Mouse (Mus musculus): ENCODE measurements around the gene Aagab. TPM values are rescaled to one million over a fixed set of nuclear protein-coding genes. Genes with fewer than 3 reads are reported as not detected.

The Aagab gene
- polyA plus RNA-seq, 1 experiment from 2014 or later: 54.1 TPM

- Histone ChIP-seq H3K4me3 (no peak overlapping the region), H3K27me3 (no peaks in the 10 kb centered on the region), H3K27ac (no peak overlapping the region), H3K4me2 (replicated peaks) (no peak overlapping the region), H3K4me1 (no peaks in the 10 kb centered on the region), H3K36me3 (no peaks in the 10 kb centered on the region), H3K9me3 (replicated peaks) (no peaks in the 10 kb centered on the region), H3K9ac (no peak overlapping the region)
- no peak for ATAC-seq (ENCODE audit: low FRiP score)
- 79% methylated on average over 2 of the region's 2 CpGs for WGBS
These were observed 22.4 kb upstream of the Aagab start for GRCm38 (mm10) chr9:63580046-63580445.

- Histone ChIP-seq H3K27ac (no peak overlapping the region), H3K9ac (no peak overlapping the region), H3K36me3 (no peaks in the 10 kb centered on the region), H3K9me3 (replicated peaks) (0 out of 2 replicates have a peak, but pooled peaks cover 2% of the 10 kb centered on the region), H3K4me3 (no peak overlapping the region), H3K4me1 (no peaks in the 10 kb centered on the region), H3K4me2 (replicated peaks) (no peak overlapping the region), H3K27me3 (no peaks in the 10 kb centered on the region)
- no peak for ATAC-seq (ENCODE audit: low FRiP score)
- 83% methylated on average over 4 of the region's 4 CpGs for WGBS
These were observed 20.7 kb upstream of the Aagab start for GRCm38 (mm10) chr9:63581778-63582177.

DNA sequence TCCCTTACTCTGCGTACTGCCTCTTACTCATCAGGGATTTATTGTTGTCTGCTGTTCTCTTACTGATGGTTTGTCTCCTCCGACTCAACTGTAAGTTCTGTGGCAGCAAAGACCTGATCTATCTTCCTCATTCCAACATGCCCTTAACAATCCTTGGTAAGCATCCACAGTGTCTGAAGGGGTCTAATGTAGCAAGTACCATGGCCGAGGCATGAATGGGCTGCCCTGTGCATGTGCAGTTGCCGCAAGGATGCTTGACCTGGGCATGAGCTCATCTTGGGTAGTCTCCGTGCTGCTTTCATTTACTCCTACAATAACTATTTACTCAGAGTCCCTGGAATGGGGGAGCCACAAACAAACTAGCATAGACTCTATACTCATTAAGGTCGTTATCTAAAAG, 17.2 kb upstream of the Aagab start:
- no peak for ATAC-seq (ENCODE audit: low FRiP score)
- 93% methylated on average over 6 of the region's 6 CpGs for WGBS
- Histone ChIP-seq H3K4me1 (no peaks in the 10 kb centered on the region), H3K9me3 (replicated peaks) (0 out of 2 replicates have a peak, but pooled peaks cover 6% of the 10 kb centered on the region), H3K36me3 (no peaks in the 10 kb centered on the region), H3K9ac (no peak overlapping the region), H3K27me3 (no peaks in the 10 kb centered on the region), H3K27ac (no peak overlapping the region), H3K4me2 (replicated peaks) (no peak overlapping the region), H3K4me3 (no peak overlapping the region)

- 86% methylated on average over 6 of the region's 6 CpGs for WGBS
- no peaks in the 10 kb centered on the region for H3K36me3 ChIP-seq
- H3K27me3 ChIP-seq: no peaks in the 10 kb centered on the region
- H3K27ac ChIP-seq: no peak overlapping the region
- no peak overlapping the region for H3K9ac ChIP-seq
- H3K4me2 ChIP-seq (replicated peaks): no peak overlapping the region
- H3K9me3 ChIP-seq (replicated peaks): 0 out of 2 replicates have a peak, but pooled peaks cover 6% of the 10 kb centered on the region
- no peaks in the 10 kb centered on the region for H3K4me1 ChIP-seq
- ATAC-seq (ENCODE audit: low FRiP score): no peak
- no peak overlapping the region for H3K4me3 ChIP-seq
These were observed 13.3 kb upstream of the Aagab start for GRCm38 (mm10) chr9:63589209-63589608.

GRCm38 (mm10) chr9:63590592-63590991, 11.9 kb upstream of the Aagab start:
- Histone ChIP-seq H3K9me3 (replicated peaks) (0 out of 2 replicates have a peak, but pooled peaks cover 6% of the 10 kb centered on the region), H3K4me1 (no peaks in the 10 kb centered on the region), H3K27me3 (no peaks in the 10 kb centered on the region), H3K9ac (no peak overlapping the region), H3K4me2 (replicated peaks) (no peak overlapping the region), H3K36me3 (no peaks in the 10 kb centered on the region), H3K27ac (no peak overlapping the region), H3K4me3 (no peak overlapping the region)
- 93% methylated on average over 4 of the region's 4 CpGs for WGBS
- no peak for ATAC-seq (ENCODE audit: low FRiP score)

GRCm38 (mm10) chr9:63591661-63592256, 10.7 kb upstream of the Aagab start:
- 88% methylated on average over 8 of the region's 8 CpGs for WGBS

GRCm38 (mm10) chr9:63595032-63595431, 7.4 kb upstream of the Aagab start:
- H3K4me1 ChIP-seq: no peaks in the 10 kb centered on the region
- no peak overlapping the region for H3K27ac ChIP-seq
- WGBS: 100% methylated on average over 1 of the region's 1 CpGs
- no peak overlapping the region for H3K4me2 ChIP-seq (replicated peaks)
- H3K9ac ChIP-seq: no peak overlapping the region
- H3K27me3 ChIP-seq: no peaks in the 10 kb centered on the region
- no peaks in the 10 kb centered on the region for H3K9me3 ChIP-seq (replicated peaks)
- no peak for ATAC-seq (ENCODE audit: low FRiP score)
- H3K4me3 ChIP-seq: no peak overlapping the region
- H3K36me3 ChIP-seq: no peaks in the 10 kb centered on the region

More at GRCm38 (mm10) chr9:63591661-63592256, 10.7 kb upstream of the Aagab start:
- Histone ChIP-seq H3K4me2 (replicated peaks) (no peak overlapping the region), H3K9ac (no peak overlapping the region), H3K4me1 (no peaks in the 10 kb centered on the region), H3K4me3 (no peak overlapping the region), H3K9me3 (replicated peaks) (0 out of 2 replicates have a peak, but pooled peaks cover 4% of the 10 kb centered on the region), H3K36me3 (no peaks in the 10 kb centered on the region), H3K27me3 (no peaks in the 10 kb centered on the region), H3K27ac (no peak overlapping the region)
- ATAC-seq (ENCODE audit: low FRiP score): no peak

GRCm38 (mm10) chr9:63595652-63596051, 6.8 kb upstream of the Aagab start:
- no peak overlapping the region for H3K4me3 ChIP-seq
- 91% methylated on average over 8 of the region's 8 CpGs for WGBS
- no peaks in the 10 kb centered on the region for H3K27me3 ChIP-seq
- no peak overlapping the region for H3K9ac ChIP-seq
- no peaks in the 10 kb centered on the region for H3K36me3 ChIP-seq
- H3K4me2 ChIP-seq (replicated peaks): no peak overlapping the region
- no peaks in the 10 kb centered on the region for H3K4me1 ChIP-seq
- no peaks in the 10 kb centered on the region for H3K9me3 ChIP-seq (replicated peaks)
- ATAC-seq (ENCODE audit: low FRiP score): no peak
- no peak overlapping the region for H3K27ac ChIP-seq

- H3K4me2 ChIP-seq (replicated peaks): no peak overlapping the region
- no peak for ATAC-seq (ENCODE audit: low FRiP score)
- H3K9me3 ChIP-seq (replicated peaks): no peaks in the 10 kb centered on the region
- WGBS: 86% methylated on average over 9 of the region's 9 CpGs
- no peak overlapping the region for H3K4me3 ChIP-seq
- no peaks in the 10 kb centered on the region for H3K4me1 ChIP-seq
- H3K27me3 ChIP-seq: no peaks in the 10 kb centered on the region
- no peaks in the 10 kb centered on the region for H3K36me3 ChIP-seq
- no peak overlapping the region for H3K9ac ChIP-seq
- H3K27ac ChIP-seq: no peak overlapping the region
These were observed 5.8 kb upstream of the Aagab start for GRCm38 (mm10) chr9:63596660-63597059.

GRCm38 (mm10) chr9:63603849-63604248, 1.4 kb downstream of the Aagab start:
- no peak overlapping the region for H3K27ac ChIP-seq
- peak overlapping the region; percentile 69; the same call in 1 of the 2 replicates for H3K4me2 ChIP-seq (replicated peaks)
- 0 out of 2 replicates have a peak overlapping the region, but pooled peaks have one; percentile 9 for H3K9ac ChIP-seq
- H3K4me1 ChIP-seq: peaks cover 19% of the 10 kb centered on the region
- no peaks in the 10 kb centered on the region for H3K9me3 ChIP-seq (replicated peaks)
- H3K4me3 ChIP-seq: peak overlapping the region; percentile 93; the same call in 1 of the 2 replicates
- no peak for ATAC-seq (ENCODE audit: low FRiP score)
- 66% methylated on average over 6 of the region's 6 CpGs for WGBS
- H3K27me3 ChIP-seq: no peaks in the 10 kb centered on the region
- H3K36me3 ChIP-seq: no peaks in the 10 kb centered on the region

DNA sequence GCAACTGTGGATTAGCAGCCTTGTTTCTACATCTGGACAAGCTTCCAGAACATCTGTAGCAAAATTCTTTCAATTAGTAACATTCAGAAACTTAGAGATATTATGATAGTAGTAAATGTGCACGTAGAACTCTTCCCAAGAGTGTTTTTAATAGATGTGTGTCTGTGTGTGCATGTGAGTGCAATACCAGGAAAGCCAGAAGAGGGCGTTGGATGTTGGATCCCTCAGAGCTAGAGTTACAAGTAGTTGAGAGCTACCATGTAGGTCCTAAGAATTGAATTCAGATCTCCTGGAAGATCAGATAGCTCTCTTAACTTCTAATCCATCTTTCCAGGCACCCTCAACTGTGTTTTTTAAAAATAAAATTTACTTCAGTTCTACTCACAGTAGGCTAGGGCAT, 4.1 kb downstream of the Aagab start:
- H3K27me3 ChIP-seq: no peaks in the 10 kb centered on the region
- H3K36me3 ChIP-seq: no peaks in the 10 kb centered on the region
- H3K4me2 ChIP-seq (replicated peaks): no peak overlapping the region
- peaks cover 37% of the 10 kb centered on the region for H3K4me1 ChIP-seq
- H3K4me3 ChIP-seq: no peak overlapping the region
- 66% methylated on average over 2 of the region's 2 CpGs for WGBS
- H3K27ac ChIP-seq: no peak overlapping the region
- ATAC-seq (ENCODE audit: low FRiP score): no peak
- H3K9me3 ChIP-seq (replicated peaks): no peaks in the 10 kb centered on the region
- H3K9ac ChIP-seq: no peak overlapping the region

DNA sequence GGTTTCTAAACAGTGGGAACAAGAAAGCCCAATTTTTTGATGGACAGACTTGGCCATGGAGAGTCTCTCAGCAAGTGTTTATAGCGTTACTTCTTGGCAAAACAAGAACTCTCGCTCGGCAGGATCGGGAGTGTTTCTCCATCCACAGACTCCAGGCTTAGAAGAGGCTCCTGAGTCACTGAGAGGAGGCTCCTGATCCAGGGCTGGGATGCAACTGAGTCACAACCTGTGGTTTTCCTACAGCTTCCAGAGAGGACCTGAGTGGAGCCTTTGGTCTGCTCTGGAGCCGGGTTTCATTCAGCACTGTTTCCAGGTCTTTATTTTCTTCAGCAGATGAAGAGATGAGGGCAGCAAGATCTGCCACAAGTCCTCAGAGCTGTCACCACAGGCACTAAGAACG, 5.5 kb downstream of the Aagab start:
- Histone ChIP-seq H3K9ac (no peak overlapping the region), H3K4me1 (peaks cover 49% of the 10 kb centered on the region), H3K4me2 (replicated peaks) (no peak overlapping the region), H3K4me3 (no peak overlapping the region), H3K27me3 (no peaks in the 10 kb centered on the region), H3K9me3 (replicated peaks) (no peaks in the 10 kb centered on the region), H3K27ac (no peak overlapping the region), H3K36me3 (no peaks in the 10 kb centered on the region)
- ATAC-seq (ENCODE audit: low FRiP score): no peak
- WGBS: 77% methylated on average over 6 of the region's 6 CpGs

GRCm38 (mm10) chr9:63609246-63609645, 6.8 kb downstream of the Aagab start:
- no peaks in the 10 kb centered on the region for H3K36me3 ChIP-seq
- no peak overlapping the region for H3K27ac ChIP-seq
- 68% methylated on average over 8 of the region's 8 CpGs for WGBS
- H3K9me3 ChIP-seq (replicated peaks): no peaks in the 10 kb centered on the region
- H3K4me2 ChIP-seq (replicated peaks): no peak overlapping the region
- ATAC-seq (ENCODE audit: low FRiP score): no peak
- H3K4me3 ChIP-seq: no peak overlapping the region
- H3K4me1 ChIP-seq: peaks cover 44% of the 10 kb centered on the region
- H3K27me3 ChIP-seq: no peaks in the 10 kb centered on the region
- no peak overlapping the region for H3K9ac ChIP-seq
